Mouse (Mus musculus): ENCODE measurements around the gene Olfr368. TPM values are rescaled to one million over a fixed set of nuclear protein-coding genes. Genes with fewer than 3 reads are reported as not detected.

The Olfr368 gene
- total and polyA plus RNA-seq, 2 experiments: not detected

- TF ChIP-seq POLR2A (IDR thresholded peaks at IDR 0.05; ENCODE audit: extremely low read depth, insufficient read depth, low read length): peak; percentile 66
- no peak for TF ChIP-seq CTCF (IDR thresholded peaks at IDR 0.05; ENCODE audit: low read depth, low read length)
- Histone ChIP-seq H3K27me3 (ENCODE audit: control insufficient read depth, insufficient read depth, low read length) (no peaks in the 10 kb centered on the region), H3K79me2 (ENCODE audit: control insufficient read depth, insufficient read depth, low read length) (no peaks in the 10 kb centered on the region), H3K4me1 (ENCODE audit: control insufficient read depth, insufficient read depth, low read length) (peaks cover 1% of the 10 kb centered on the region; the same call in 1 of the 2 replicates), H3K36me3 (ENCODE audit: control insufficient read depth, insufficient read depth, low read length) (peaks cover 17% of the 10 kb centered on the region), H3K4me3 (ENCODE audit: insufficient read depth, low read depth, low read length) (peak within 1 kb of the TSS; percentile 80), H3K27ac (replicated peaks; ENCODE audit: insufficient read depth, low read depth, low read length) (peak within 1 kb of the TSS; percentile 89), H3K9ac (ENCODE audit: low read depth, low read length) (peak within 1 kb of the TSS; percentile 91)
- DNase-seq (ENCODE audit: extremely low read depth, low read depth, low spot score): peak; percentile 98
- under 1% methylated on average over 42 of the region's 42 CpGs for WGBS
These were observed 32.6 kb downstream of the Olfr368 start, which contains the start of gene Pdcl for GRCm38 (mm10) chr2:37358633-37359540. Gene Pdcl, minus strand, starts transcription at chr2:37359332.

- Histone ChIP-seq H3K4me1 (ENCODE audit: control insufficient read depth, insufficient read depth, low read length) (peaks cover 1% of the 10 kb centered on the region; the same call in 1 of the 2 replicates), H3K79me2 (ENCODE audit: control insufficient read depth, insufficient read depth, low read length) (no peaks in the 10 kb centered on the region), H3K4me3 (ENCODE audit: insufficient read depth, low read depth, low read length) (no peak overlapping the region), H3K36me3 (ENCODE audit: control insufficient read depth, insufficient read depth, low read length) (peaks cover 8% of the 10 kb centered on the region), H3K9ac (ENCODE audit: low read depth, low read length) (no peak overlapping the region), H3K27ac (replicated peaks; ENCODE audit: insufficient read depth, low read depth, low read length) (no peak overlapping the region), H3K27me3 (ENCODE audit: control insufficient read depth, insufficient read depth, low read length) (no peaks in the 10 kb centered on the region)
- 90% methylated on average over 2 of the region's 2 CpGs for WGBS
- no peak for DNase-seq (ENCODE audit: extremely low read depth, low read depth, low spot score)
- no peak for TF ChIP-seq POLR2A (IDR thresholded peaks at IDR 0.05; ENCODE audit: extremely low read depth, insufficient read depth, low read length)
- TF ChIP-seq CTCF (IDR thresholded peaks at IDR 0.05; ENCODE audit: low read depth, low read length): no peak
These were observed 33.6 kb downstream of the Olfr368 start for GRCm38 (mm10) chr2:37359908-37360307.

- 93% methylated on average over 2 of the region's 2 CpGs for WGBS
- no peak for DNase-seq (ENCODE audit: extremely low read depth, low read depth, low spot score)
These were observed 44.3 kb downstream of the Olfr368 start for GRCm38 (mm10) chr2:37370651-37371050.

GRCm38 (mm10) chr2:37376018-37376417 is 49.7 kb downstream of the Olfr368 start:
- Histone ChIP-seq H3K79me2 (ENCODE audit: control insufficient read depth, insufficient read depth, low read length) (no peaks in the 10 kb centered on the region), H3K27me3 (ENCODE audit: control insufficient read depth, insufficient read depth, low read length) (no peaks in the 10 kb centered on the region), H3K27ac (replicated peaks; ENCODE audit: insufficient read depth, low read depth, low read length) (no peak overlapping the region), H3K36me3 (ENCODE audit: control insufficient read depth, insufficient read depth, low read length) (peaks cover 27% of the 10 kb centered on the region), H3K4me1 (ENCODE audit: control insufficient read depth, insufficient read depth, low read length) (no peaks in the 10 kb centered on the region), H3K9ac (ENCODE audit: low read depth, low read length) (no peak overlapping the region), H3K4me3 (ENCODE audit: insufficient read depth, low read depth, low read length) (no peak overlapping the region)
- TF ChIP-seq CTCF (IDR thresholded peaks at IDR 0.05; ENCODE audit: low read depth, low read length) (no peak), POLR2A (IDR thresholded peaks at IDR 0.05; ENCODE audit: extremely low read depth, insufficient read depth, low read length) (no peak)
- no peak for DNase-seq (ENCODE audit: extremely low read depth, low read depth, low spot score)
- 97% methylated on average over 1 of the region's 1 CpGs for WGBS

More at GRCm38 (mm10) chr2:37370651-37371050, 44.3 kb downstream of the Olfr368 start:
- no peaks in the 10 kb centered on the region for H3K4me1 ChIP-seq (ENCODE audit: control insufficient read depth, insufficient read depth, low read length)
- H3K27me3 ChIP-seq (ENCODE audit: control insufficient read depth, insufficient read depth, low read length): no peaks in the 10 kb centered on the region
- no peaks in the 10 kb centered on the region for H3K79me2 ChIP-seq (ENCODE audit: control insufficient read depth, insufficient read depth, low read length)
- TF ChIP-seq POLR2A (IDR thresholded peaks at IDR 0.05; ENCODE audit: extremely low read depth, insufficient read depth, low read length): no peak
- TF ChIP-seq CTCF (IDR thresholded peaks at IDR 0.05; ENCODE audit: low read depth, low read length): no peak
- H3K36me3 ChIP-seq (ENCODE audit: control insufficient read depth, insufficient read depth, low read length): peaks cover 9% of the 10 kb centered on the region
- no peak overlapping the region for H3K4me3 ChIP-seq (ENCODE audit: insufficient read depth, low read depth, low read length)
- H3K9ac ChIP-seq (ENCODE audit: low read depth, low read length): no peak overlapping the region
- H3K27ac ChIP-seq (replicated peaks; ENCODE audit: insufficient read depth, low read depth, low read length): no peak overlapping the region

GRCm38 (mm10) chr2:37380189-37380588 is 53.9 kb downstream of the Olfr368 start:
- 70% methylated on average over 2 of the region's 2 CpGs for WGBS
- Histone ChIP-seq H3K27me3 (ENCODE audit: control insufficient read depth, insufficient read depth, low read length) (no peaks in the 10 kb centered on the region), H3K4me3 (ENCODE audit: insufficient read depth, low read depth, low read length) (no peak overlapping the region), H3K9ac (ENCODE audit: low read depth, low read length) (no peak overlapping the region), H3K4me1 (ENCODE audit: control insufficient read depth, insufficient read depth, low read length) (no peaks in the 10 kb centered on the region), H3K27ac (replicated peaks; ENCODE audit: insufficient read depth, low read depth, low read length) (no peak overlapping the region), H3K79me2 (ENCODE audit: control insufficient read depth, insufficient read depth, low read length) (no peaks in the 10 kb centered on the region), H3K36me3 (ENCODE audit: control insufficient read depth, insufficient read depth, low read length) (peaks cover 35% of the 10 kb centered on the region)
- no peak for TF ChIP-seq POLR2A (IDR thresholded peaks at IDR 0.05; ENCODE audit: extremely low read depth, insufficient read depth, low read length)
- peak; percentile 57 for TF ChIP-seq CTCF (IDR thresholded peaks at IDR 0.05; ENCODE audit: low read depth, low read length)
- peak; percentile 31 for DNase-seq (ENCODE audit: extremely low read depth, low read depth, low spot score)

Other genes with a start within 250 kb of the Olfr368 start
- not detected in 2 replicates for gene Olfr361, start 237.2 kb upstream of the Olfr368 start, total RNA-seq (2014; rRNA removed)
- not detected in 2 replicates for gene Olfr361, start 237.2 kb upstream of the Olfr368 start, polyA plus RNA-seq (2012; rRNA removed)
- gene Olfr362, start 208.6 kb upstream of the Olfr368 start, total RNA-seq (2014; rRNA removed): not detected in 2 replicates
- not detected in 2 replicates for gene Olfr362, start 208.6 kb upstream of the Olfr368 start, polyA plus RNA-seq (2012; rRNA removed)
- gene Olfr364-ps1, start 187.2 kb upstream of the Olfr368 start, total RNA-seq (2014; rRNA removed): not detected in 2 replicates
- not detected in 2 replicates for gene Olfr364-ps1, start 187.2 kb upstream of the Olfr368 start, polyA plus RNA-seq (2012; rRNA removed)
- gene Olfr365, start 138.3 kb upstream of the Olfr368 start, total RNA-seq (2014; rRNA removed): not detected in 2 replicates
- not detected in 2 replicates for gene Olfr365, start 138.3 kb upstream of the Olfr368 start, polyA plus RNA-seq (2012; rRNA removed)
- not detected in 2 replicates for gene Olfr366, start 114.9 kb upstream of the Olfr368 start, total RNA-seq (2014; rRNA removed)
- gene Olfr366, start 114.9 kb upstream of the Olfr368 start, polyA plus RNA-seq (2012; rRNA removed): not detected in 2 replicates
- 19.9 and 27.1 TPM in 2 replicates for gene Pdcl, start 32.8 kb downstream of the Olfr368 start, total RNA-seq (2014; rRNA removed)
- gene Pdcl, start 32.8 kb downstream of the Olfr368 start, polyA plus RNA-seq (2012; rRNA removed): 7.0 and 7.8 TPM in 2 replicates
- gene Rc3h2, start 96.4 kb downstream of the Olfr368 start, total RNA-seq (2014; rRNA removed): 16.7 and 17.2 TPM in 2 replicates
- gene Rc3h2, start 96.4 kb downstream of the Olfr368 start, polyA plus RNA-seq (2012; rRNA removed): 2.4 and 3.0 TPM in 2 replicates
- 5.1 and 6.5 TPM in 2 replicates for gene Zbtb26, start 116.6 kb downstream of the Olfr368 start, total RNA-seq (2014; rRNA removed)
- gene Zbtb26, start 116.6 kb downstream of the Olfr368 start, polyA plus RNA-seq (2012; rRNA removed): 0.70 and 1.1 TPM in 2 replicates
- 8.2 and 8.5 TPM in 2 replicates for gene Zbtb6, start 116.7 kb downstream of the Olfr368 start, total RNA-seq (2014; rRNA removed)
- 0.88 and 1.1 TPM in 2 replicates for gene Zbtb6, start 116.7 kb downstream of the Olfr368 start, polyA plus RNA-seq (2012; rRNA removed)
- gene Rabgap1, start 116.8 kb downstream of the Olfr368 start, total RNA-seq (2014; rRNA removed): 18.2 and 19.1 TPM in 2 replicates
- 3.4 and 4.0 TPM in 2 replicates for gene Rabgap1, start 116.8 kb downstream of the Olfr368 start, polyA plus RNA-seq (2012; rRNA removed)
- 1.0 and 1.3 TPM in 2 replicates for gene Gpr21, start 189.8 kb downstream of the Olfr368 start, total RNA-seq (2014; rRNA removed)
- 0.06 TPM in 1 of 2 replicates, not detected in the other for gene Gpr21, start 189.8 kb downstream of the Olfr368 start, polyA plus RNA-seq (2012; rRNA removed)